Mouse (Mus musculus): Measurements from ENCODE around the gene Hist1h1c.

The Hist1h1c gene

DNA sequence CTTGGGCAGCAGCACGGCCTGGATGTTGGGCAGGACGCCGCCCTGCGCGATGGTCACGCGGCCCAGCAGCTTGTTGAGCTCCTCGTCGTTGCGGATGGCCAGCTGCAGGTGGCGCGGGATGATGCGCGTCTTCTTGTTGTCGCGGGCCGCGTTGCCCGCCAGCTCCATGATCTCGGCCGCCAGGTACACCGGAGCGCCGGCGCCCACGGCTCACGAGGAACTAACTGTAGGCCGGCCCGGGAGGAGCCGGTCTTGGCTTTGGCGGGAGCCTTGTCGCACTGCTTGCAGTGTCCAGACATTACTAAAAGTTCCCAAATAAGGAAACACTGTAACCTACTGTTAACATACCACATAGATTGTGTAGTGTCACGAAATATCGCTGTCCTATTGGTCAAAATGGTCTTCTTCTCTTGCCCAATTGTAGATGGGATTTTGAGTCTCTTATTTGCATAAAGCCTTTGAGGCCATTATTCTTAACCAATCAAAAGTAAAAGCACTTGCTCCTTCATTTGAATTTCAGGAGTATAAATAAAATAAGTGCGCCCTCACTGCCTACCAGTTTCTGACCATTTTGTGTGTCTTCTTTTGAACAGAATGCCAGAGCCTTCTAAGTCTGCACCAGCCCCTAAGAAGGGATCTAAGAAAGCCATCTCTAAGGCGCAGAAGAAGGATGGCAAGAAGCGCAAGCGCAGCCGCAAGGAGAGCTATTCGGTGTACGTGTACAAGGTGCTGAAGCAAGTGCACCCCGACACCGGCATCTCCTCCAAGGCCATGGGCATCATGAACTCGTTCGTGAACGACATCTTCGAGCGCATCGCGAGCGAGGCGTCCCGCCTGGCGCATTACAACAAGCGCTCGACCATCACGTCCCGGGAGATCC, 7.8 kb downstream of the Hist1h1c start, which contains the start of gene Hist1h2bb:
Gene Hist1h2bb (plus strand): TSS at position 534 of the 880 bp plus-strand sequence.
- DNase-seq = peak; percentile 73

- DNase-seq = no peak
These were observed 8.7 kb downstream of the Hist1h1c start for GRCm38 (mm10) chr13:23747081-23747891.

DNA sequence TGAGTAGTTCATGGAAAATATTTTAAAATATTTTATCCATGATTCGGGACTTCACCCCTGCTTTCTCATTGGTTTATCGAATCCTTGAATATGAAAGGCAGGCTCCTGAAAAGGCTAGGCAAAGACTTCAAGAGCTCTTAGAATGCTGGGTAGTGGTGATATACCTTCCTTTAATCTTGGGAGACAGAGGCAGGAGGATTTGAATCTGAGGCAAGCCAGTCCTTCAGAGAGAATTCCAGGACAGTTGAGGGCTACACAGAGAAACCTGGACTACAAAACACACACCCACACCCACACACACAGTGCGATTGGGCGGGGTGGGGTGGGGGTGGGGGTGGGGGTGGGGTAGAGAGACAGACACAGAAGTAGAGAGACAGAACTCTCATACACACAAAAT, 9.3 kb downstream of the Hist1h1c start:
- no peak for DNase-seq

- DNase-seq = no peak
These were observed 11.0 kb downstream of the Hist1h1c start for GRCm38 (mm10) chr13:23749563-23750121.

DNA sequence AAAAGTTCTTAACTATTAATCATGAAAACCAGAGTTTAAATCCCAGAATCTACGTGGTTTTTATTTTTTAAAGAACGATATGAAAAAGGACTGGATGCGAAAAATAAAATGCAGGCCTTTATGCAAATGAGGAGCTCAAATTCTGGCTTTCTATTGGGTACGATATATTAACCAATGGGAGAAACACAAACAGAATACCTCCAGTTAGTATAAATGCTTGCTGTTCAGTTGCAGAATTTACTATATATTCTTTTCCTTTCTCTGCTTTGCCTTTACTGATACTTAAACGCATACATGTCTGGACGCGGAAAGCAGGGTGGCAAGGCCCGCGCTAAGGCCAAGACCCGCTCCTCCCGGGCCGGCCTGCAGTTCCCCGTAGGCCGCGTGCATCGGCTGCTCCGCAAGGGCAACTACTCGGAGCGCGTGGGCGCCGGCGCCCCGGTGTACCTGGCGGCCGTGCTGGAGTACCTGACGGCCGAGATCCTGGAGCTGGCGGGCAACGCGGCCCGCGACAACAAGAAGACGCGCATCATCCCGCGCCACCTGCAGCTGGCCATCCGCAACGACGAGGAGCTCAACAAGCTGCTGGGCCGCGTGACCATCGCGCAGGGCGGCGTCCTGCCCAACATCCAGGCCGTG, 12.3 kb downstream of the Hist1h1c start, which contains the start of gene Hist1h2ab:
Gene Hist1h2ab (plus strand): TSS at position 288 of the 639 bp plus-strand sequence.
- peak; percentile 45 for DNase-seq

DNA sequence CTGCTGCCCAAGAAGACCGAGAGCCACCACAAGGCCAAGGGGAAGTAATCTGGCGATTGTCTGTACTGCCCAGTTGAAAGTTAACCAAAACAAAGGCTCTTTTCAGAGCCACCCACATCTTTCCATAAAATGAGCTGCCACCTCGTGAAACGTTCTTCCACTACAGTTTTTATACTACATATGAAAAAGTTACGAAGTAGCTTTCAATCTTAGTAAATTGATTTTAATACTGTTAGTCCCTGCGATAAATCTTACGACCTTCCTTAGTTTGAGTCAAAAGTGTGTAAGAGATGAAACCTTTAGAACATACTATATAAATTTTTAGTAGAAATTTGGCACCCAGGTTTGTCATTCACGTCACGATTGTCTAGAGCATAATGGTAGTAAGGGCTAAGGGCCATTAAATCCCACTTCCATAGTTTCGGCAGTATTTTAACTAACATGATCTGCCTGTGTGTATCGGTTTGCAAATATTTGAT, 12.9 kb downstream of the Hist1h1c start:
- DNase-seq = no peak

DNA sequence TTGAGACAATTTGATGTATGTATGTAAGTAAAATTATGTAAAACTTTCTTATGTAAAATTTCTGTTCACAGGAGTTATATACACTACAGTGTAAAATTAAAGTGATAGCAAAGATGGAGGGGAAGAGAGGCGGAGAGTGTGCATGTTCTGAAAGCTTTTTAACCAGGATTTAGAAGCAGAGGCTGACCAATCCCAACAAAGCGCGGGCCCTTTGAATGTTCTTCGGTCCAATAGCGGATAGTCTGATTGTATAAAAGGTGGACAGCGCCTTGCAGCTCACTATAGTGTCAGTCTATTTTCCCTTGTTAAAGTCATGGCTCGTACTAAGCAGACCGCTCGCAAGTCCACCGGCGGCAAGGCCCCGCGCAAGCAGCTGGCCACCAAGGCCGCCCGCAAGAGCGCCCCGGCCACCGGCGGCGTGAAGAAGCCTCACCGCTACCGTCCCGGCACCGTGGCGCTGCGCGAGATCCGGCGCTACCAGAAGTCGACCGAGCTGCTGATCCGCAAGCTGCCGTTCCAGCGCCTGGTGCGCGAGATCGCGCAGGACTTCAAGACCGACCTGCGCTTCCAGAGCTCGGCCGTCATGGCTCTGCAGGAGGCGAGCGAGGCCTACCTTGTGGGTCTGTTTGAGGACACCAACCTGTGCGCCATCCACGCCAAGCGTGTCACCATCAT, 13.6 kb downstream of the Hist1h1c start, which contains the start of gene Hist1h3b:
Gene Hist1h3b (plus strand): TSS at position 201 of the 675 bp plus-strand sequence.
- DNase-seq = peak; percentile 80

- DNase-seq = no peak
These were observed 14.1 kb downstream of the Hist1h1c start for GRCm38 (mm10) chr13:23752742-23753172.

- DNase-seq = no peak
These were observed 14.9 kb downstream of the Hist1h1c start for GRCm38 (mm10) chr13:23753314-23754078.

- DNase-seq = no peak
These were observed 16.4 kb downstream of the Hist1h1c start for GRCm38 (mm10) chr13:23755000-23755399.

GRCm38 (mm10) chr13:23756790-23757189, 18.2 kb downstream of the Hist1h1c start, which contains the start of gene Hist1h4b:
Hist1h4b (plus strand) TSS chr13:23757013.
- peak; percentile 83 for DNase-seq

DNA sequence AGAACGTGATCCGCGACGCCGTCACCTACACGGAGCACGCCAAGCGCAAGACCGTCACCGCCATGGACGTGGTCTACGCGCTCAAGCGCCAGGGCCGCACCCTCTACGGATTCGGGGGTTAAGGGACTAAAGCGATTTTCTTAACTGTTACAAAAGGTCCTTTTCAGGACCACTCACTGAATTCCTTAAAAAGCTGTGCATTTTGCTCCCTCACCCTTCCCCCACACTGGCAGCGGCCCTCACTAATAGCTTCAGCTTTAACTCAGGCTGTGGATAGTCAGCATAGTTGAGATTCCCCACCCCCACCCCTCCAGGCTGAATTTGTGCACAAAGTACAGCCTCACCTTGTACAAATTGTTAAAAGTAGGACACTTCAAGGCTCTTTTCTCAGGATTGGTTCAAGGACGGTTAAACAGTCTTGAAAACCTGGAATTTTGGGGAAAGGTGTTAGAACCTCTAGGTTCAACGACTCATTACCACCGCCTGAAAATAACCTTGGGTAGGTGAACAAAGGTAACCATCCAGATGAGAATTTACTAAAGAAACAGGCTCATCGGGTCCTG, 18.7 kb downstream of the Hist1h1c start:
- DNase-seq = no peak

DNA sequence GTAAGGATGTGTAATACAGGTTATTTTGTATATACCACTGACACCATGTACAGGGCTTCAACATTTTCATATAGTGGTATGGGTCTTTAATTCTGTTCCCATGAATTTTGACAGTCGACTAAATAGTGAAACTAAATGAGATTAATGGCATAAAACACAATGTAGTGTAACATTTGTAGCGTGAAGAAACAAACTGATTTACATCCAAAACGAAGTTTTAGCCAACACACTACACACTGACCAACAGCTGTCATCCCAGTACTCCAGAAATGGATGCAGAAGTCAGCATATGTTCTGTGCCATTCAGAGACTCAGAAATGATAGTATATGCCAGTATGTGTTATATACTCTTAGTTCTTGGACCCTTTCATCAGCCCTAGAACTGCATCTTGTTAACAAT, 19.3 kb downstream of the Hist1h1c start:
- DNase-seq = no peak

GRCm38 (mm10) chr13:23759251-23759771, 20.7 kb downstream of the Hist1h1c start:
- DNase-seq = no peak

DNA sequence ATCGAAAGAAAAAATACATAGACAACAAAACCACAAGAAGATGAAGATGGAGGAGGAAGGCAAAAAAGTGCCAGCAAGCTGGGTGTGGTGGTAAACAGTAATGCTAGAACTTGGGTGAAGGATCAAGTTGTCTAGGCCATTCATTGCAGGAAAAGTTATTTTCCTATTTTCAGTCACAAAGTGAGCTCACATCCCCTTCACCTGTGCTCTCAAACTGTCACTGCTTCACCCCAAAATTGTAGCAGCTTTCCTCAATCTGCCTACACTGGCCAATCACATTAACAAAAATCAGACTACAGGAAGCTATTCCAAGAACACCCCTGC, 21.3 kb downstream of the Hist1h1c start:
- no peak for DNase-seq

GRCm38 (mm10) chr13:23760240-23760971, 21.8 kb downstream of the Hist1h1c start:
- no peak for DNase-seq

GRCm38 (mm10) chr13:23760972-23761864, 22.6 kb downstream of the Hist1h1c start, which contains the start of gene Hist1h4a:
Hist1h4a (minus strand) TSS chr13:23761230.
- DNase-seq = peak; percentile 94
